Mouse (Mus musculus): ENCODE measurements around the gene Cyp4f39.
"Not testable (repeated sequence)": the region's sequence is repeated elsewhere in the genome, so short reads cannot be mapped to it uniquely, and the experiment has no call there.

Gene Cyp4f39

GRCm38 (mm10) chr17:32470795-32471194, 18.3 kb downstream of the Cyp4f39 start:
- in situ Hi-C loops (cut with MboI, MseI), result no loop called here

DNA sequence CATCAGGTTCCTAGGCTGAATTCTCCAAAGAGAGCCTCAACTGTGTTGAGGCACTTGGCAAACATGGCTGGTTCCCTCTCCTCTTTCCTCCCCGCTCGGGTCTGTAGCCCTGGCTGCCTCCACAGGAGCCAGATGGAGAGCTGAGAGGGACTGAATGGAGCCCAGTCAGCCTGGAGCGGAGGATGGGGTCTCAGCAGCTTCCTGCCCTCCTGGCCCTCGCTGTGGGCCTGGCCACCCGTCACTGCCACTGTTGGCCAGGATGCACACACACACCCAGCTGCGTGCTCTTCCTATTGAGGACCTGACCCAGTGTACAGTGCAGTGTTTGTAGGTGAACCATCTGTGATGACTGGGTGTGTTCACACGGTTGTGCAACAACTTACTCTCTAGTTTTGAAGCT, 19.7 kb downstream of the Cyp4f39 start:
- in situ Hi-C loops (cut with MboI, MseI), result no loop called here

DNA sequence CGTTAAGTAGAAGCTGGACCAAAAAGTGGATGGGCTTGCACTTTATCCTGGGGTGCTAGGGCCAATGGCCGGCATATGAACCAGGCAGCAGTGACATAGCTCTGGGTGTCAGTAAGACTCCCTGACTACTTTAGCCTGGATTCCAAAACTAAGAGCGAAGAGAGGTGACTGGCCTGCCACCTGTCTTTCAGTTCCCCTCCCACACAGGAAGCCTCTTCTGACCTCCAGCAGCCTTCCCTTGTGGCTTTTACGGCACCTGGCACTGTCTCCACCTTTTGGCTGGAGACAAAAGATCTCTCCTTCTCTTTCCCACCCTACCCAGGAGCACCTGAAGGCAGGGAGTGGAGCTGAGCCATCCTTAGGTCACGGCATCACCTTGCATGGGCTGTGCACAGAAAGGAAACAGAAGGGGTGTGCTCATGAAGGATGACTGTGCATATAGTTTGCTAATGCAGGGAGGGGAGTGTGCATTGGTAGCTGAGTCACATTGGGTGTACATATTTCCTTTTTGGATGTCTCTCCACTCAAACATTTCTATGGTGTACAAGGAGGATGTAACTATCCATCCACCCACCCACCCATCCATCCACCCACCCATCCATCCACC, 22.5 kb downstream of the Cyp4f39 start:
- in situ Hi-C loops (cut with MboI, MseI), result no loop called here

DNA sequence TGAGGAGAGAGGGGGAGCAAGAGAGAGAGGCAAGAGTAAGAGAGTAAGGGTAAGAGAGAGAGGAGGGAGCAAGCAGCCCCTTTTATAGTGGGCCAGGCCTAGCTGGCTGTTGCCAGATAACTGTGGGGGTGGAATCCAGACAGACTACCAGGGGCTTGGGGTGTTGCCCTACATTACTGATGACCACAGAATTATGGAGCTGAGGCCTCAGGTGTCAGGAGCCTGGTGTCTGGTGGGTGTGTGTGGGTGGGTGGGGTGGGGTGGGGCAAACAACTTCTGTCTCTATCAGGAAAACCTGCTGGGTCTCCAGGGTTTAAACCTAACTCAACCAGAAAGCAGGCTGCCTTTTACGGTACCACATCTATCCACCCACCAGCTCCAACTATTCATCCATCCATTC, 24.7 kb downstream of the Cyp4f39 start:
- in situ Hi-C loops (cut with MboI, MseI), result no loop called here

- in situ Hi-C loops (cut with MboI, MseI), result no loop called here
These were observed 26.2 kb downstream of the Cyp4f39 start for GRCm38 (mm10) chr17:32478727-32479126.

DNA sequence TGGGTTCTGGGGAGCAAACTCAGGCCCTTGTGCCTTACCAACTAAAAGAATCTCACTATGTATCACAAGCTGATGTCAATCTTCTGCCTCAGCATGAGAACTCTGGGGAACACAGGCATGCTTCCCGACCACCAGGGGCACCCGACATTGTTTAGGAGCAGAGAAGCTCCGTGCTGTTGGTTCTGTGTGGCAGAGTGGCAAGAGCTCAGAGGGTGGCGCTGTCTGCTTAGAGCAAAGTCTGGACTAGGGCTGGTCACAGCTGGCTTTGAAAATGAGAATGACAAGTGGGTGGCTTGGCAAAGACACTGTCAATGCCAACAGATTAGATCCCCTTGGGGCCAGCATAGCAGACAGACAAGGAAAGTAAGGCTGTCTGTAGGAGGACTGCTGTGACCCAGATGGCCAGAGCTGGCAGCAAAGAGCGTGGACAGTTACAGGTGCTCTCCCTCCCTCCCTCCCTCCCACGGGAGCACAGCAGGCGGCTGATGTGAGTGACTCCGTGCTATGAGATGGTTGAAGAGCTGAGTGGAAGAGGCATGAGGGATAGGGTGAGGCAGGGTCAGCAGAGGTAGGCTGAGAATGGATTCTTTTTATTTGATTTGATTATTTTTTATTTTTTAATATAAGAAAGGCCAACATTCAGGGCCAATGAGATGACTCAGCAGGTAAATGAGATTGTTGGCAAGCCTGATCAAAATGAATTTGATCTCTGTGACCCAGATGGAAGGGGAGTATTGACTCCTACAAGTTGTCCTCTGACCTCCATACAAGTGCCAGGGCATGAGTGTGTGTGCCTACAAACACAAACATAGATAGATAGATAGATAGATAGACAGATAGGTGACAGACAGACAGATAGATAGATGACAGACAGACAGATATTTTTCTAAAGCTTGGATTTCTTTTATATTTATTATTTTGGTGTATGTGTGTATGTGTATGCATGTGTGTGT, 27.3 kb downstream of the Cyp4f39 start:
- in situ Hi-C loops (cut with MboI, MseI), result loop anchor here (5.0 kb wide), 1 partner anchor 138 kb away; no protein-coding TSS in a partner anchor

- in situ Hi-C loops (cut with MboI, MseI), result loop anchor here (5.0 kb wide), 1 partner anchor 139 kb away; no protein-coding TSS in a partner anchor
These were observed 29.2 kb downstream of the Cyp4f39 start for GRCm38 (mm10) chr17:32481766-32482165.

DNA sequence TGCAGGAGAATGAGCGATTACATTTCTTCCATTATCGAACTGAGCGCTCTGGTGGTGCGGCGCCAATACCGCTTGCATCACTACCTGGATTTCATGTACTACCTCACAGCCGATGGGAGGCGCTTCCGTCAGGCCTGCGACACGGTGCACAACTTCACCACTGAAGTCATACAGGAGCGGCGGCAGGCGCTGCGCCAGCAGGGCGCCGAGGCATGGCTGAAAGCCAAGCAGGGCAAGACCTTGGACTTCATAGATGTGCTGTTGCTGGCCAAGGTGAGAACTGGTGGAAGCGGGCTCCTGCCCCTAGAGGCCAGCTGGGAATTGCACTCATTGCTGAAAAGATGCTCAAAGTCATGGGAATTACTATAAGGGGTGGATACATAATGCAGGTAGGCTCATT, 30.7 kb downstream of the Cyp4f39 start:
- in situ Hi-C loops (cut with MboI, MseI), result loop anchor here (5.0 kb wide), 1 partner anchor 141 kb away; no protein-coding TSS in a partner anchor

DNA sequence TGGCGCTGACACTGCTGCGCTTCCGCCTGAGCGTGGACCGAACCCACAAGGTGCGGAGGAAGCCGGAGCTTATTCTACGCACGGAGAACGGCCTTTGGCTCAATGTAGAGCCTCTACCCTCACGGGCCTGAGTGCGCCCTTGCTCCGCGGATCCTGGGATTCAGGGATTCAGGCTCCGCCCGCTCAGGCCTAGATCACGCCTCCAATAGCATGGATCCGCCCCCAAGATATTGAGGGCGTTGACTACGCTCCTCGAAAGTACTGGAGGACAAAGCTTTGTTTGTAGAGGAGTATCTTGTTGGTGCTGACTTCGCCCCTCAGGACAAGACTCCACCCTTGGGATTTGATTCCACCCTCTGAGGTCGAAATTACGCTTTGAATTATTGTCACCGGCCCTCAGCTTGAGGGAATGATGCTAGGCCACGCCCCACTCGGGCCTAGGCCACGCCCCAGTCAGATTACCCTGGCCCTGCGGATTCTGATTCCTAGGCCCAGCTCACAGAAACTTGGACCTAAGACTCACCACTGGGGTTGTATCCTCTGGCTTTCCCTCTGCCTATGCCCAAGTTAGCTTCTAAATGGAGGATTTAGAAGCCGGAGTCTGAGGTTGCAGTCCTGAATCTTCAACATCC, 39.9 kb downstream of the Cyp4f39 start:
- in situ Hi-C loops (cut with MboI, MseI), result loop anchor here (5.0 kb wide), 1 partner anchor 40 kb away; the partner anchor contains the start of gene Cyp4f39

DNA sequence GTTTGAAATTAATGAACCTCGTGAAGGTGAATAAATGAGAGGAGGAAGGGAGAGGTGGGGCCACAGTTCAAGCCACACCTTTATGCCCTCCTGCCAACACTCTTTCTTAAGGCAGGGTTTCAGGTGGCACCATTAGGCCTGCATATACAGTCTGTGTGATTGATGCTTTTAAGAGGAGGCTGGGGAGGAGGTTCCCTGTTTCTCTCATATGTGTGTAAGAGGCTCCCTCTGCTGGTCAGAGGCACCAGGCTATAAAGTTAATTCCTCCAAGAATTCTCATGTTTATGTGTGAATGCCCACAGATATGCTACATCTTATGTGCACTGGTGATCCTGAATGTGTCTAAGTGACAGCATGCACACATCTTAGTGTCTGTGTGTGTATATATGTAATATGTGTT, 42.1 kb downstream of the Cyp4f39 start:
- in situ Hi-C loops (cut with MboI, MseI), result loop anchor here (5.0 kb wide), 1 partner anchor 42 kb away; the partner anchor contains the start of gene Cyp4f39

GRCm38 (mm10) chr17:32500511-32500910, 48.0 kb downstream of the Cyp4f39 start:
- in situ Hi-C loops (cut with MboI, MseI), result not testable (repeated sequence)

GRCm38 (mm10) chr17:32501051-32501450, 48.5 kb downstream of the Cyp4f39 start:
- in situ Hi-C loops (cut with MboI, MseI), result no loop called here

- in situ Hi-C loops (cut with MboI, MseI), result no loop called here
These were observed 50.6 kb downstream of the Cyp4f39 start for GRCm38 (mm10) chr17:32503111-32503510.

- in situ Hi-C loops (cut with MboI, MseI), result no loop called here
These were observed 53.6 kb downstream of the Cyp4f39 start, which contains the start of gene Cyp4f17 for GRCm38 (mm10) chr17:32505851-32506728. TSS of gene Cyp4f17 (plus strand) at chr17:32506050.

GRCm38 (mm10) chr17:32506729-32507245, 54.3 kb downstream of the Cyp4f39 start:
- in situ Hi-C loops (cut with MboI, MseI), result no loop called here

DNA sequence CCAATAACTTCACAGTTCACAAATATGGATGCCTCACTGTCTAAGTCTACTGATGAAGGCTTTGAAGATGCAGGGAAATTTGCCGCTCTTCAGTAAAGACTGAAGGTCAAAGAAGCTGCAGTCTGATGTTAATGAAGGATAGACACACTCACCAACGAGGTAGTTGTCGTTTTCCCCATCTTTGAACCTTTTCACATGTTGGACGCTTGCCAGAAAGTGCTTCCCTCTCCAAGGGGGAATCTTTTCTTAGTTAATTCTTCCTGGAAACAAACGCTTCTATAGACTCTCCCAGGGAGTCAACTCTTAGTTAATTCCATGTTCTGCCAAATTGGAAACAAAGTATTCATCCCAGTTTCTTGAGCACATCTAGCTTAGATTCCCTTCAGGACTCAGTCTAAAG, 63.6 kb downstream of the Cyp4f39 start:
- in situ Hi-C loops (cut with MboI, MseI), result loop anchor here (10.0 kb wide), 1 partner anchor 781 kb away; no protein-coding TSS in a partner anchor

GRCm38 (mm10) chr17:32521981-32522380, 69.5 kb downstream of the Cyp4f39 start:
- in situ Hi-C loops (cut with MboI, MseI), result no loop called here

GRCm38 (mm10) chr17:32522386-32522785, 69.9 kb downstream of the Cyp4f39 start:
- in situ Hi-C loops (cut with MboI, MseI), result no loop called here

DNA sequence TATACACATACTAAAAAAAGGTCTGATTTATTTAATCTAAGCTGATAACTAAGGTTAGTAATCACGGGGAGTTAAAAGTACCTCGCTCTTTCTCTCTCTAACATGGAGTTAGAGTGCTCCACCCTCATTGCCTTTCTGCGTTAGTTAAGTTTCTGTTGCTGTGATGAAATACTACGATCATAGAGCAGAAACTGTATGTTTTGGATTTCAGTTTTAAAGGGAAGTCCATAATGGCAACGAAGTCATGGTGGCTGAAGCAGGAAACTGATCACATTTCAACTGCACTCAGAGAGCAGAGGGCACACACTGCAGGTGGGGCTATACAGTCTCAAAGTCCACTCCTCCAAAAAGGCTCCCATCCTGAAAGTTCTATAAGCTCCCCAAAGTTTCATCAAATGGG, 70.3 kb downstream of the Cyp4f39 start:
- in situ Hi-C loops (cut with MboI, MseI), result no loop called here

DNA sequence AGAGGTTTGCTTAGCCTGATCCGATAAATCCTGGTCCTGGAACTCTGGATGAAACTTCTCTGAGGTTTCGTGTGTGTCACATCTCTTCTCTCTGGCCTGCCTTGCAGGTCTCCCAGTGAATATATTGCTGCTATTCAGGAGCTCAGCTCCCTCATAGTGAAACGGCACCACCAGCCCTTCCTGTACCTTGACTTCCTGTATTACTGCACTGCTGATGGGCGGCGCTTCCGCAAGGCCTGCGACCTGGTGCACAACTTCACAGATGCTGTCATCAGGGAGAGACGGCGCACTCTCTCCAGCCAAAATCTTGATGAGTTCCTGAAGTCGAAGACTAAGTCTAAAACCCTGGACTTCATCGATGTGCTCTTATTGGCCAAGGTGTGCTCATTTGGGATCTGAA, 71.4 kb downstream of the Cyp4f39 start:
- in situ Hi-C loops (cut with MboI, MseI), result no loop called here

- in situ Hi-C loops (cut with MboI, MseI), result not testable (repeated sequence)
These were observed 73.8 kb downstream of the Cyp4f39 start for GRCm38 (mm10) chr17:32526341-32526740.
